8 mouse cellular contexts compared by ENCODE assay signal in genomic region chr8:45884552-45884951, GRCm38 (mm10). TPM values are rescaled to one million over a fixed set of nuclear protein-coding genes. Genes with fewer than 3 reads are reported as not detected.
DNase-seq lines count a peak whose midpoint lies in the region; ATAC-seq lines count a peak whose summit lies in the region.

No protein-coding gene starts in this region.

- WGBS in neural tube, embryonic 11.5 days = 14% methylated on average over 13 of the region's 13 CpGs
- 9% methylated on average over 13 of the region's 13 CpGs for WGBS in forebrain, embryonic 16.5 days
- WGBS in intestine, embryonic 15.5 days = 6% methylated on average over 13 of the region's 13 CpGs
- 2% methylated on average over 13 of the region's 13 CpGs for WGBS in lung, embryonic 16.5 days

- H3K4me3 ChIP-seq in neural tube, embryonic 11.5 days (ENCODE audit: low read depth, low read length) = peak overlapping the region; percentile 36
- H3K4me3 ChIP-seq in forebrain, embryonic 16.5 days (replicated peaks; ENCODE audit: low read length) = peak overlapping the region; percentile 32
- peak overlapping the region; percentile 41 for H3K4me3 ChIP-seq in intestine, embryonic 15.5 days (replicated peaks)
- H3K4me3 ChIP-seq in lung, embryonic 16.5 days (ENCODE audit: low read length) = peak overlapping the region; percentile 56

- 0 out of 2 replicates have a peak overlapping the region, but pooled peaks have one; percentile 15 for H3K9ac ChIP-seq in neural tube, embryonic 11.5 days (ENCODE audit: low read length)
- H3K9ac ChIP-seq in forebrain, embryonic 16.5 days (replicated peaks; ENCODE audit: low read depth, low read length) = no peak overlapping the region; the same call in 1 of the 2 replicates
- no peak overlapping the region for H3K9ac ChIP-seq in intestine, embryonic 15.5 days
- H3K9ac ChIP-seq in lung, embryonic 16.5 days (ENCODE audit: low read length) = peak overlapping the region; percentile 61

- peak overlapping the region; percentile 73 for H3K4me2 ChIP-seq in neural tube, embryonic 11.5 days (ENCODE audit: low read depth)
- peak overlapping the region; percentile 52 for H3K4me2 ChIP-seq in forebrain, embryonic 16.5 days (ENCODE audit: low read length)
- H3K4me2 ChIP-seq in intestine, embryonic 15.5 days (replicated peaks) = peak overlapping the region; percentile 79
- H3K4me2 ChIP-seq in lung, embryonic 16.5 days (ENCODE audit: low read depth, low read length) = peak overlapping the region; percentile 91

- no peak for ATAC-seq in neural tube, embryonic 11.5 days (ENCODE audit: insufficient read depth, low FRiP score, low TSS enrichment)
- ATAC-seq in forebrain, embryonic 16.5 days = peak; percentile 63; the same call in 1 of the 2 replicates
- ATAC-seq in intestine, embryonic 15.5 days = peak; percentile 53; the same call in 1 of the 2 replicates
- peak; percentile 75 for ATAC-seq in lung, embryonic 16.5 days (ENCODE audit: low read depth)
- no peak for ATAC-seq in erythroid progenitor cell, adult 5-6 weeks (replicated peaks; ENCODE audit: low FRiP score, poor library complexity, severe bottlenecking)

- H3K4me1 ChIP-seq in neural tube, embryonic 11.5 days (ENCODE audit: control insufficient read depth, insufficient read depth, low read length) = 0 out of 2 replicates have a peak, but pooled peaks cover 4% of the 10 kb centered on the region
- H3K4me1 ChIP-seq in forebrain, embryonic 16.5 days (replicated peaks; ENCODE audit: control insufficient read depth, insufficient read depth, low read length) = peaks cover 14% of the 10 kb centered on the region
- peaks cover 13% of the 10 kb centered on the region; the same call in 1 of the 2 replicates for H3K4me1 ChIP-seq in intestine, embryonic 15.5 days (replicated peaks)
- H3K4me1 ChIP-seq in lung, embryonic 16.5 days (replicated peaks; ENCODE audit: control insufficient read depth, insufficient read depth, low read length) = peaks cover 4% of the 10 kb centered on the region; the same call in 1 of the 2 replicates

- no peaks in the 10 kb centered on the region for H3K36me3 ChIP-seq in neural tube, embryonic 11.5 days (ENCODE audit: control insufficient read depth, insufficient read depth, low read length)
- H3K36me3 ChIP-seq in forebrain, embryonic 16.5 days (ENCODE audit: control insufficient read depth, insufficient read depth) = no peaks in the 10 kb centered on the region
- H3K36me3 ChIP-seq in intestine, embryonic 15.5 days = no peaks in the 10 kb centered on the region
- no peaks in the 10 kb centered on the region for H3K36me3 ChIP-seq in lung, embryonic 16.5 days (ENCODE audit: control insufficient read depth, insufficient read depth, low read length)

- H3K27me3 ChIP-seq in neural tube, embryonic 11.5 days (ENCODE audit: control insufficient read depth, insufficient read depth, low read length) = peaks cover 2% of the 10 kb centered on the region; the same call in 1 of the 2 replicates
- H3K27me3 ChIP-seq in forebrain, embryonic 16.5 days (replicated peaks; ENCODE audit: control insufficient read depth, insufficient read depth, low read length) = peaks cover 4% of the 10 kb centered on the region; the same call in 1 of the 2 replicates
- no peaks in the 10 kb centered on the region for H3K27me3 ChIP-seq in intestine, embryonic 15.5 days (replicated peaks)
- no peaks in the 10 kb centered on the region for H3K27me3 ChIP-seq in lung, embryonic 16.5 days (ENCODE audit: control insufficient read depth, insufficient read depth, low read depth, low read length)

- H3K9me3 ChIP-seq in neural tube, embryonic 11.5 days (ENCODE audit: control insufficient read depth, low read length) = no peaks in the 10 kb centered on the region; the same call in 1 of the 2 replicates
- no peaks in the 10 kb centered on the region for H3K9me3 ChIP-seq in forebrain, embryonic 16.5 days (ENCODE audit: control insufficient read depth, low read length)
- H3K9me3 ChIP-seq in intestine, embryonic 15.5 days = no peaks in the 10 kb centered on the region
- H3K9me3 ChIP-seq in lung, embryonic 16.5 days (ENCODE audit: control insufficient read depth, low read length) = 0 out of 2 replicates have a peak, but pooled peaks cover 4% of the 10 kb centered on the region

- DNase-seq in neural tube, embryonic 11.5 days (ENCODE audit: low spot score) = no peak
- no peak for DNase-seq in neural tube, embryonic 10.5 days (ENCODE audit: extremely low spot score, low spot score)
- DNase-seq in c-Kit-positive CD71-positive TER-119-positive erythroid progenitor cells, embryonic 14.5 days (ENCODE audit: low spot score) = no peak
- DNase-seq in yolk sac, embryonic 10.5 days (ENCODE audit: low spot score) = no peak

- no peak overlapping the region for H3K27ac ChIP-seq in neural tube, embryonic 11.5 days (ENCODE audit: low read depth, low read length)
- H3K27ac ChIP-seq in forebrain, embryonic 16.5 days (ENCODE audit: low read length) = no peak overlapping the region
- H3K27ac ChIP-seq in intestine, embryonic 15.5 days = no peak overlapping the region
- H3K27ac ChIP-seq in lung, embryonic 16.5 days (ENCODE audit: low read length) = no peak overlapping the region

RNA-seq across cellular contexts. Expression of gene Pdlim3, which starts 0.7 kb away (rescaled TPM):
- 11.3 and 13.1 TPM in 2 replicates for polyA plus RNA-seq in neural tube, embryonic 11.5 days (2014; fragmentation: Nextera tagmentation; extraction: Ambion mirVana)
- polyA plus RNA-seq in forebrain, embryonic 16.5 days (2015; fragmentation: Nextera tagmentation; extraction: Ambion mirVana) = 3.6 and 4.9 TPM in 2 replicates
- polyA plus RNA-seq in intestine, embryonic 15.5 days (2015; fragmentation: Nextera tagmentation; extraction: Ambion mirVana) = 80.7 and 80.9 TPM in 2 replicates
- polyA plus RNA-seq in lung, embryonic 16.5 days (2015; fragmentation: Nextera tagmentation; extraction: Ambion mirVana) = 45.5 and 48.6 TPM in 2 replicates
- total RNA-seq in erythroid progenitor cell, adult 5-6 weeks (2015; ENCODE audit: low replicate concordance) = not detected in 2 replicates
- not detected in 2 replicates for total RNA-seq in erythroid progenitor cell, adult 5-6 weeks (2017; ENCODE audit: low replicate concordance)

RNA-seq across cellular contexts. Expression of gene Ccdc110, which starts 49.9 kb away (rescaled TPM):
- polyA plus RNA-seq in neural tube, embryonic 11.5 days (2014; fragmentation: Nextera tagmentation; extraction: Ambion mirVana) = not detected in 2 replicates
- 0.37 TPM in 1 of 2 replicates, not detected in the other for polyA plus RNA-seq in forebrain, embryonic 16.5 days (2015; fragmentation: Nextera tagmentation; extraction: Ambion mirVana)
- polyA plus RNA-seq in intestine, embryonic 15.5 days (2015; fragmentation: Nextera tagmentation; extraction: Ambion mirVana) = not detected in 2 replicates
- polyA plus RNA-seq in lung, embryonic 16.5 days (2015; fragmentation: Nextera tagmentation; extraction: Ambion mirVana) = not detected in 2 replicates
- not detected in 2 replicates for total RNA-seq in erythroid progenitor cell, adult 5-6 weeks (2015; ENCODE audit: low replicate concordance)
- not detected in 2 replicates for total RNA-seq in erythroid progenitor cell, adult 5-6 weeks (2017; ENCODE audit: low replicate concordance)

Comparison
In these comparisons a context has a peak if more than half of its experiments do, and no peak if none do; other contexts are left out.
1. ATAC-seq: peak in forebrain, embryonic 16.5 days (single experiment), intestine, embryonic 15.5 days (single experiment) and lung, embryonic 16.5 days (single experiment); none in neural tube, embryonic 11.5 days (single experiment) and erythroid progenitor cell, adult 5-6 weeks (single experiment).
2. H3K9ac ChIP-seq: peak in neural tube, embryonic 11.5 days (single experiment) and lung, embryonic 16.5 days (single experiment); none in forebrain, embryonic 16.5 days (single experiment) and intestine, embryonic 15.5 days (single experiment).
3. Peak in every context shown above with its lines, with median percentiles within 50 percentile points of each other: H3K4me2 ChIP-seq and H3K4me3 ChIP-seq.